Mouse (Mus musculus) ES-E14 (cell line): ENCODE results near the gene Tex12.

Experiments used
- CHD2 ChIP-seq: IDR thresholded peaks from 2 replicates; pipeline ENCODE4 v1.6.1; 2014; ENCODE audit warnings: mild to moderate bottlenecking, low read depth, low read length, inconsistent platforms
- HCFC1 ChIP-seq: IDR thresholded peaks from 2 replicates; pipeline ENCODE4 v1.6.1; 2012; ENCODE audit warnings: low read length, inconsistent platforms, borderline replicate concordance; ENCODE audit not compliant: insufficient read depth
- MAFK ChIP-seq: IDR thresholded peaks from 2 replicates; pipeline ENCODE4 v1.6.1; 2014; ENCODE audit warnings: mild to moderate bottlenecking, low read depth, low read length, inconsistent platforms; ENCODE audit not compliant: insufficient read depth
- ZNF384 ChIP-seq: IDR thresholded peaks from 2 replicates; pipeline ENCODE4 v1.6.1; 2012; ENCODE audit warnings: low read depth, low read length, inconsistent platforms

- TF ChIP-seq MAFK (no peak), CHD2 (no peak), HCFC1 (no peak), ZNF384 (peak; percentile 80)
These were observed 27.3 kb downstream of the Tex12 start for GRCm38 (mm10) chr9:50533791-50534190.
